Mouse (Mus musculus) lung, adult 2 months (tissue): Measurements from ENCODE around the gene Ttc25.

Experiments used
- CTCF ChIP-seq: fragments of 200-500 bp; IDR thresholded peaks from 2 replicates; pipeline ENCODE4 v1.5.1; 2011; ENCODE audit warnings: mild to moderate bottlenecking, low read length, control low read depth; ENCODE audit not compliant: insufficient read depth
- POLR2A ChIP-seq: fragments of 200-500 bp; IDR thresholded peaks from 2 replicates; pipeline ENCODE4 v1.6.1; 2011; ENCODE audit warnings: low read depth, mild to moderate bottlenecking, control low read depth, low read length, borderline replicate concordance; ENCODE audit errors: extremely low read depth

GRCm38 (mm10) chr11:100603155-100603554 is 57.7 kb downstream of the Ttc25 start:
- no peak for TF ChIP-seq CTCF
- TF ChIP-seq POLR2A, result no peak
